Comparison of ENCODE assay signal across 10 mouse cellular contexts in the genomic region with DNA sequence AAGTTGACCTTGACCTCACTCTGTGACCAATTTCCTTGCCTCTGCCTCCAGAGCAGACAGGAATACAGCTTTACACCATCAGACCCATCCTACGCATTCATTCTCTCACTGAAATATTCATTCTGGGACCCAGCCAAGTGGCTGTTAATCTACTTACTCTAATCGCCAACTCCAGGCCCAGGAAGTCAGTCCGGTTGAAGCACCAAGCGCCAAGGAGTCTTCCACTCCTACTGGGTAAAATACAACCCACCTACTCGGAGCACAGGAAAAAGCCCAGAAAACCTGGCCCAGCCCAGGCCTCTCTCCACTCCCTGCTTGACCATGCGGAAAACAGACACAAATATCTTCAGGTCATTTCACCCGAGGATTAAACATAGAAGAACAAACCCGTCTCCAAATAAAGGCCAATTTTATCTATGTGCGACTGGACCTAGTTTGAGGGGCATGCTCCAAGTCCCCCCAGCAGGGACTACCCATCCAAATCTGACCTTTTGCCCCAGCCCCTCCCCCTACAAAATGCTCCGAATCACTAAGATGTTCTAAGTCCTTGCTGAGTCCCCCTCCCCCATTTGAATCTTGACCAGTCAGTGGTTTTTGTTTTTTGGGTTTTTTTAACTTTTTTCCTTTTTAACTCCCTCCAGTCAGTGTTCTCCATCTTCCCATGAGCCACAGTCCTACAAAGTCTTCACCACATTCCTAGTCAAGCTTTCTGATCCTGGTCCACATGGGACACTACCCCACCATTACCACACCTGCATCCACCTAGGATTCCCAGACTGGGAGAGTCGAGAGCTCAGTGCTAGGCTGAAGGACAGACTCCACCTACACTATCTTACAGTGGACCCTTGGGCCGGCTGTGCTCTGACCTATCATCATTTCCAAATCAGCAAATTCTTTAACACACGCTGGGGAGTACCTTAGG. TPM values are rescaled to one million over a fixed set of nuclear protein-coding genes. Genes with fewer than 3 reads are reported as not detected.
DNase-seq lines count a peak whose midpoint lies in the region; ATAC-seq lines count a peak whose summit lies in the region.
"Had no signal": no experiment of that assay in that cellular context is flagged by ENCODE, and none has a peak within 500 bp of the region (broad histone marks: within the 10 kb centered on the region; RNA-seq: fewer than 3 reads in every experiment).

No protein-coding gene starts in this region.

- no peak overlapping the region for H3K27ac ChIP-seq in forebrain, embryonic 14.5 days (ENCODE audit: low read depth, low read length)
- no peak overlapping the region for H3K27ac ChIP-seq in forebrain, embryonic 15.5 days (replicated peaks)
- H3K27ac ChIP-seq in embryonic facial prominence, embryonic 14.5 days (replicated peaks; ENCODE audit: low read depth, low read length), result no peak overlapping the region
- peak overlapping the region; percentile 18; the same call in 1 of the 2 replicates for H3K27ac ChIP-seq in midbrain, embryonic 16.5 days (ENCODE audit: low read length)
- H3K27ac ChIP-seq: limb, embryonic 13.5 days had no signal

- WGBS in forebrain, embryonic 14.5 days, result 53% methylated on average over 13 of the region's 13 CpGs
- WGBS in forebrain, embryonic 15.5 days, result 46% methylated on average over 13 of the region's 13 CpGs
- WGBS in embryonic facial prominence, embryonic 14.5 days, result 67% methylated on average over 13 of the region's 13 CpGs
- WGBS in midbrain, embryonic 16.5 days, result 27% methylated on average over 13 of the region's 13 CpGs

- DNase-seq in forebrain, embryonic 14.5 days (ENCODE audit: low spot score), result peak; percentile 20
- peak; percentile 13 for DNase-seq in embryonic facial prominence, embryonic 14.5 days (ENCODE audit: low spot score)
- peak; percentile 71 to 76 for DNase-seq in kidney, adult 8-10 months
- no peak for DNase-seq in c-Kit-positive CD71-positive TER-119-positive erythroid progenitor cells, embryonic 14.5 days (ENCODE audit: low spot score)
- no peak for DNase-seq in thymus, postnatal 25 days

- no peak overlapping the region for H3K4me2 ChIP-seq in forebrain, embryonic 14.5 days (ENCODE audit: low read length)
- H3K4me2 ChIP-seq in forebrain, embryonic 15.5 days (replicated peaks), result no peak overlapping the region
- no peak overlapping the region for H3K4me2 ChIP-seq in embryonic facial prominence, embryonic 14.5 days (ENCODE audit: low read depth, low read length)
- H3K4me2 ChIP-seq in midbrain, embryonic 16.5 days (ENCODE audit: low read length), result no peak overlapping the region
- H3K4me2 ChIP-seq: limb, embryonic 13.5 days had no signal

- no peaks in the 10 kb centered on the region for H3K36me3 ChIP-seq in forebrain, embryonic 14.5 days (ENCODE audit: control insufficient read depth, insufficient read depth, low read length)
- H3K36me3 ChIP-seq in forebrain, embryonic 15.5 days, result no peaks in the 10 kb centered on the region
- H3K36me3 ChIP-seq in embryonic facial prominence, embryonic 14.5 days (ENCODE audit: control insufficient read depth, insufficient read depth, low read length), result no peaks in the 10 kb centered on the region
- no peaks in the 10 kb centered on the region for H3K36me3 ChIP-seq in midbrain, embryonic 16.5 days (ENCODE audit: control insufficient read depth, insufficient read depth, low read length)
- H3K36me3 ChIP-seq: limb, embryonic 13.5 days had no signal

- ATAC-seq in forebrain, embryonic 14.5 days, result no peak
- ATAC-seq in forebrain, embryonic 15.5 days (replicated peaks), result no peak
- ATAC-seq in embryonic facial prominence, embryonic 14.5 days (ENCODE audit: low read depth), result no peak
- 0 out of 2 replicates have a peak, but pooled peaks have one; percentile 3 for ATAC-seq in midbrain, embryonic 16.5 days
- no peak for ATAC-seq in megakaryocyte, adult 5-6 weeks (ENCODE audit: poor library complexity, severe bottlenecking)

- H3K4me1 ChIP-seq in forebrain, embryonic 14.5 days (ENCODE audit: control insufficient read depth, insufficient read depth, low read length), result no peaks in the 10 kb centered on the region
- no peaks in the 10 kb centered on the region for H3K4me1 ChIP-seq in forebrain, embryonic 15.5 days
- no peaks in the 10 kb centered on the region for H3K4me1 ChIP-seq in embryonic facial prominence, embryonic 14.5 days (ENCODE audit: control insufficient read depth, insufficient read depth, low read length)
- no peaks in the 10 kb centered on the region for H3K4me1 ChIP-seq in midbrain, embryonic 16.5 days (ENCODE audit: control insufficient read depth, insufficient read depth, low read length)
- H3K4me1 ChIP-seq: limb, embryonic 13.5 days had no signal

- H3K4me3 ChIP-seq in forebrain, embryonic 14.5 days (ENCODE audit: low read depth, low read length), result no peak overlapping the region
- H3K4me3 ChIP-seq in forebrain, embryonic 15.5 days, result no peak overlapping the region
- H3K4me3 ChIP-seq in embryonic facial prominence, embryonic 14.5 days (ENCODE audit: low read depth, low read length), result no peak overlapping the region
- no peak overlapping the region for H3K4me3 ChIP-seq in midbrain, embryonic 16.5 days (ENCODE audit: low read depth, low read length)
- H3K4me3 ChIP-seq: limb, embryonic 13.5 days had no signal

- H3K9ac ChIP-seq in forebrain, embryonic 14.5 days (ENCODE audit: low read length), result no peak overlapping the region
- no peak overlapping the region for H3K9ac ChIP-seq in forebrain, embryonic 15.5 days (replicated peaks)
- no peak overlapping the region for H3K9ac ChIP-seq in embryonic facial prominence, embryonic 14.5 days (ENCODE audit: low read depth, low read length)
- no peak overlapping the region for H3K9ac ChIP-seq in midbrain, embryonic 16.5 days (ENCODE audit: low read depth, low read length)
- H3K9ac ChIP-seq: limb, embryonic 13.5 days had no signal

- H3K9me3 ChIP-seq in forebrain, embryonic 14.5 days (replicated peaks; ENCODE audit: control insufficient read depth, low read length), result no peaks in the 10 kb centered on the region
- no peaks in the 10 kb centered on the region for H3K9me3 ChIP-seq in forebrain, embryonic 15.5 days
- no peaks in the 10 kb centered on the region for H3K9me3 ChIP-seq in embryonic facial prominence, embryonic 14.5 days (ENCODE audit: control insufficient read depth, low read length)
- no peaks in the 10 kb centered on the region for H3K9me3 ChIP-seq in midbrain, embryonic 16.5 days (replicated peaks; ENCODE audit: control insufficient read depth, low read length, poor library complexity, severe bottlenecking)
- H3K9me3 ChIP-seq: limb, embryonic 13.5 days had no signal

- no peaks in the 10 kb centered on the region for H3K27me3 ChIP-seq in forebrain, embryonic 14.5 days (replicated peaks; ENCODE audit: control insufficient read depth, insufficient read depth, low read length)
- no peaks in the 10 kb centered on the region for H3K27me3 ChIP-seq in forebrain, embryonic 15.5 days
- H3K27me3 ChIP-seq in embryonic facial prominence, embryonic 14.5 days (replicated peaks; ENCODE audit: control insufficient read depth, insufficient read depth, low read length), result no peaks in the 10 kb centered on the region
- no peaks in the 10 kb centered on the region for H3K27me3 ChIP-seq in midbrain, embryonic 16.5 days (ENCODE audit: control insufficient read depth, insufficient read depth, low read depth, low read length)
- H3K27me3 ChIP-seq: limb, embryonic 13.5 days had no signal

RNA-seq across cellular contexts. Expression of gene Folr1, which starts 2.1 kb away (rescaled TPM):
- polyA plus RNA-seq in forebrain, embryonic 14.5 days (2014; fragmentation: Nextera tagmentation; extraction: Ambion mirVana), result 26.1 and 30.6 TPM in 2 replicates
- 18.9 and 30.4 TPM in 2 replicates for polyA plus RNA-seq in forebrain, embryonic 15.5 days (2015; fragmentation: Nextera tagmentation; extraction: Ambion mirVana)
- 1.4 and 4.5 TPM in 2 replicates for polyA plus RNA-seq in embryonic facial prominence, embryonic 14.5 days (2014; fragmentation: Nextera tagmentation; extraction: Ambion mirVana)
- polyA plus RNA-seq in midbrain, embryonic 16.5 days (2015; fragmentation: Nextera tagmentation; extraction: Ambion mirVana), result 23.7 and 24.2 TPM in 2 replicates
- 0.62 TPM in 1 of 2 replicates, not detected in the other for total RNA-seq in megakaryocyte, adult 5-6 weeks (2015)
- 0.62 TPM in 1 of 2 replicates, not detected in the other for total RNA-seq in megakaryocyte, adult 5-6 weeks (2017)
- total RNA-seq: hematopoietic stem cell, adult 5-6 weeks had no signal

RNA-seq across cellular contexts. Expression of gene Anapc15, which starts 5.0 kb away (rescaled TPM):
- 75.0 and 87.6 TPM in 2 replicates for polyA plus RNA-seq in forebrain, embryonic 14.5 days (2014; fragmentation: Nextera tagmentation; extraction: Ambion mirVana)
- 71.1 and 74.3 TPM in 2 replicates for polyA plus RNA-seq in forebrain, embryonic 15.5 days (2015; fragmentation: Nextera tagmentation; extraction: Ambion mirVana)
- polyA plus RNA-seq in embryonic facial prominence, embryonic 14.5 days (2014; fragmentation: Nextera tagmentation; extraction: Ambion mirVana), result 60.8 and 62.0 TPM in 2 replicates
- 71.6 and 79.9 TPM in 2 replicates for polyA plus RNA-seq in midbrain, embryonic 16.5 days (2015; fragmentation: Nextera tagmentation; extraction: Ambion mirVana)
- 57.1 and 70.8 TPM in 2 replicates for total RNA-seq in megakaryocyte, adult 5-6 weeks (2015)
- total RNA-seq in megakaryocyte, adult 5-6 weeks (2017), result 69.3 and 94.9 TPM in 2 replicates

RNA-seq across cellular contexts. Expression of gene Folr2, which starts 11.5 kb away (rescaled TPM):
- 1.1 and 1.8 TPM in 2 replicates for polyA plus RNA-seq in forebrain, embryonic 14.5 days (2014; fragmentation: Nextera tagmentation; extraction: Ambion mirVana)
- 1.2 and 1.6 TPM in 2 replicates for polyA plus RNA-seq in forebrain, embryonic 15.5 days (2015; fragmentation: Nextera tagmentation; extraction: Ambion mirVana)
- polyA plus RNA-seq in embryonic facial prominence, embryonic 14.5 days (2014; fragmentation: Nextera tagmentation; extraction: Ambion mirVana), result 3.9 and 4.0 TPM in 2 replicates
- 1.0 and 1.1 TPM in 2 replicates for polyA plus RNA-seq in midbrain, embryonic 16.5 days (2015; fragmentation: Nextera tagmentation; extraction: Ambion mirVana)
- 0.96 TPM in 1 of 2 replicates, not detected in the other for total RNA-seq in megakaryocyte, adult 5-6 weeks (2015)
- total RNA-seq in megakaryocyte, adult 5-6 weeks (2017), result not detected in 2 replicates
- total RNA-seq: hematopoietic stem cell, adult 5-6 weeks had no signal

RNA-seq across cellular contexts. Expression of gene Inppl1, which starts 30.5 kb away (rescaled TPM):
- 8.2 and 15.3 TPM in 2 replicates for polyA plus RNA-seq in forebrain, embryonic 14.5 days (2014; fragmentation: Nextera tagmentation; extraction: Ambion mirVana)
- polyA plus RNA-seq in forebrain, embryonic 15.5 days (2015; fragmentation: Nextera tagmentation; extraction: Ambion mirVana), result 18.0 and 22.3 TPM in 2 replicates
- 34.3 and 36.2 TPM in 2 replicates for polyA plus RNA-seq in embryonic facial prominence, embryonic 14.5 days (2014; fragmentation: Nextera tagmentation; extraction: Ambion mirVana)
- 4.2 and 10.2 TPM in 2 replicates for polyA plus RNA-seq in midbrain, embryonic 16.5 days (2015; fragmentation: Nextera tagmentation; extraction: Ambion mirVana)
- 12.2 and 12.4 TPM in 2 replicates for total RNA-seq in megakaryocyte, adult 5-6 weeks (2015)
- total RNA-seq in megakaryocyte, adult 5-6 weeks (2017), result 18.2 and 52.7 TPM in 2 replicates

RNA-seq across cellular contexts. Expression of gene Lamtor1, which starts 37.2 kb away (rescaled TPM):
- 181 and 201 TPM in 2 replicates for polyA plus RNA-seq in forebrain, embryonic 14.5 days (2014; fragmentation: Nextera tagmentation; extraction: Ambion mirVana)
- polyA plus RNA-seq in forebrain, embryonic 15.5 days (2015; fragmentation: Nextera tagmentation; extraction: Ambion mirVana), result 165 and 167 TPM in 2 replicates
- polyA plus RNA-seq in embryonic facial prominence, embryonic 14.5 days (2014; fragmentation: Nextera tagmentation; extraction: Ambion mirVana), result 147 and 160 TPM in 2 replicates
- 138 and 144 TPM in 2 replicates for polyA plus RNA-seq in midbrain, embryonic 16.5 days (2015; fragmentation: Nextera tagmentation; extraction: Ambion mirVana)
- total RNA-seq in megakaryocyte, adult 5-6 weeks (2015), result 137 and 160 TPM in 2 replicates
- total RNA-seq in megakaryocyte, adult 5-6 weeks (2017), result 127 and 128 TPM in 2 replicates

Comparison
In these comparisons a context has a peak if more than half of its experiments do, and no peak if none do; other contexts are left out.
1. DNase-seq: peak in forebrain, embryonic 14.5 days (single experiment), embryonic facial prominence, embryonic 14.5 days (single experiment) and kidney, adult 8-10 months (2 of 2); none in c-Kit-positive CD71-positive TER-119-positive erythroid progenitor cells, embryonic 14.5 days (single experiment) and thymus, postnatal 25 days (single experiment).